Mouse (Mus musculus) ES-Bruce4 (cell line): ENCODE measurements around the gene Wdr70.

ENCODE experiments used
- CTCF ChIP-seq: IDR thresholded peaks from one replicate; pipeline ENCODE4 v1.8.1; 2011; ENCODE audit warnings: low read depth, low read length
- POLR2A ChIP-seq: IDR thresholded peaks from one replicate; pipeline ENCODE4 v1.8.1; 2011; ENCODE audit warnings: low read length; ENCODE audit not compliant: insufficient read depth

DNA sequence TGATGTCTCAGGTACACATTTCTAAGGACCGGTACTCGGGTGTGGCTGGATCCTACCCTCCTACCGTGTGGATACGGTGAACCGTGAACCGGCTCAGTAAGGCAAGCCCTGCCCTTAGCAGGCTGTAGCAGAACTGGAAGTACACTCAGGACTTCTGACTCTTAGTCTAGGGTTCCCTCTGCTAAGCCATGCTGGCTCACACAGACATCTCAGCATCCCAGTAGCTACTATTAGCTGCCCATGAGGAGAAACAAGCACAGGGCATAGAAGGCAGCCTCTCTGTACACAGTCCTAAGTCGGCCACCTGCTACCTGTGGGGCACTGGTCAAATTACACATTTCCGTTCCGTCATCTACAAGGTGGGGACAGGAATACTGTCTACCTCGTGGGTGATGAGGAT, 220.1 kb downstream of the Wdr70 start:
- no peak for TF ChIP-seq POLR2A
- TF ChIP-seq CTCF, result no peak
